Mouse (Mus musculus): ENCODE measurements around the gene Smpd3.

Gene Smpd3

GRCm38 (mm10) chr8:106232751-106233150, 105.0 kb downstream of the Smpd3 start:
- DNase-seq (ENCODE audit: low spot score in 2 of 2) = no peak

DNA sequence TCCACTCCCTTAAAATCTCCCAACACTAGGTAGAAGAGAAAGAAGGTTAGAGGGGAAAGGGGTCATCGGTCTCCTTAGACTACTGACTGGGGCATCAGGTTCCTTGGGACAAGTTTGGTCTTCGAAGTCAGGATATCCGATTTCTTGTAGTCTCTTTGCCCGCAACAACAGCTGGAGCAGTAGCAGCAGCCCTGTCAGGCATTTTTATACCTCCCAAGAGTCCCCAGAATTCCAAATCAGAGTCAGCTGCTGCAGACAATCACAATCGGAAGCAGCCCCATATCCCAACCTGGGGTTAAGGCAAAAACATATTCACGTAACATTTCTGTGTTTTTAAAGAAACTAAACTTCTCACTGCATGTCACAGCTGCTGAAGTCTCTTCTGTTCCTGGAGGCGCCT, 106.3 kb downstream of the Smpd3 start:
- no peak for DNase-seq (ENCODE audit: low spot score in 2 of 2)

GRCm38 (mm10) chr8:106226589-106226988, 111.2 kb downstream of the Smpd3 start:
- DNase-seq (ENCODE audit: low spot score in 2 of 2) = peak; percentile 68 to 69

DNA sequence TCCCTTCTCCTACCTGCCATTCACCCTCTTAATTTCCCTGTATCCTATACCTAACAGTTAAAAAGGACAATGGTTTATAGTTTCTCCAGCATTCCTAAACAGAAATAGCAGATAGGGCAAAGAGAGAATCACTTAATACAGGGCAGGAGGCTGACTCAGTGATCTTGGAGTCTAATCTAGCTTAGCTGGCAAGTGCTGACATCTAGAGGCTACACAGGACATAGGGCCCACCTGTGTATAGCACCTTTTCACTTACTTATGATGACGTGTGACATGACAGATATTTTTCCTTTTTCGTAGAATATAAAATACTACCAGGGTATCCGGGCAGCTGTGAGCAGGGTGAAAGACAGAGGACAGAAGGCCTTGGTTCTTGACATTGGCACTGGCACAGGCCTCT, 118.2 kb downstream of the Smpd3 start:
- DNase-seq (ENCODE audit: low spot score in 2 of 2) = no peak

DNA sequence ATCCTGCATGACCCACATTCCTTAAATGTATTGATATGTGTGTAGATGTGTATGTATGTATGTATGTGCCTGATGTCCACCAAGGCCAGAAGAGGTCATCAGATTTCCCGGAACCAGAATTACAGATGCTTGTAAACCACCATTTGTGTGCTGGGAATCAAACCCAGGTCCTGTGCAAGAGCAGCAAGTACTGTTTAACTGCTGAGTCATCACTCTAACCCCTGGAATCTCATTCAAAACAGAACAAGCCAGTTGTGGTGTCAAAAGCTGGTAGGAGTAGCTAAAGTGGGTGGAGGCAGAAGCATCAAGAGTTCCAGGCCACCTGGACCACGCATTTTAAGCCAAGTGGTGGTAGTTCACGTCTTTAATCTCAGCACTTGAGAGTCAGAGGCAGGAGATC, 123.8 kb downstream of the Smpd3 start:
- no peak for DNase-seq (ENCODE audit: low spot score in 2 of 2)

- DNase-seq (ENCODE audit: low spot score in 2 of 2) = no peak
Measured at GRCm38 (mm10) chr8:106211421-106211820, 126.4 kb downstream of the Smpd3 start.

- peak; percentile 97 to 98 for DNase-seq (ENCODE audit: low spot score in 2 of 2)
Measured at GRCm38 (mm10) chr8:106210821-106211345, 126.9 kb downstream of the Smpd3 start, which contains the start of the genes Slc7a6os and Prmt7. TSS of gene Slc7a6os (minus strand) at chr8:106210935. TSS of gene Prmt7 (plus strand) at chr8:106210936.

DNA sequence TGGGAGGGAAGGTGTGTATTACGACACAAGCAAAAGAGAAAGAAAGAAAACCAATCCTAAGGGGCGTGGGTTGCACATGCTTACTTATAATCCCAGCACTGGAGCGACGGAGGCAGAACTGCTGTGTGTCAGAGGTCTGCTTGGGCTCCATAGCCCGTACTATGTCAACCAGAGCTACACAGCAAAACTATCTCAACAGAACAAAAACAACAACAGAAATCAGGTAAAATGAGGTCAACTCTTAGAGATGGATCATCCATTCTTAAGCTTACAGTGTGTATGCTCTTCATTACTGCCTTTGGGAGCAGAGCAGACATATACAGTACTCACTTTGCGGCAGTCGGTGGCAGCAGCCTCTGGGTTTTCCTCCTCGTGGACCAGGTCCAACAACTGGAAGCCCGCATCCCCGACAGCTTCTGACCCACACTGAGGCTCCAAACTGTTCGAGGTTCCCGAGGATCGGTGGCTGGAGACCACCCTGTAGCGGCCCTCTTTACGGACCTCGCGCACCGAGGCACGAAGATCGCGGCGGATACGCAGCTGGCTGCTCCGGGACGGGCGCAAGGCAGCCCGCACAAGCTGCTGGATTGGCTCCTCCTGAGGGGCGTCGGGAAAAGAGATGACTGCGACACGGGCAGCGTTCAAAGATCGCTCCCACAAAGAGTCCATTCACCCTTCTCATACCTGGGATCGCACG, 127.6 kb downstream of the Smpd3 start:
- DNase-seq (ENCODE audit: low spot score in 2 of 2) = peak in 1 of 2 experiments; percentile 51
